Mouse (Mus musculus): ENCODE data around the gene Cmtm8.

DNA sequence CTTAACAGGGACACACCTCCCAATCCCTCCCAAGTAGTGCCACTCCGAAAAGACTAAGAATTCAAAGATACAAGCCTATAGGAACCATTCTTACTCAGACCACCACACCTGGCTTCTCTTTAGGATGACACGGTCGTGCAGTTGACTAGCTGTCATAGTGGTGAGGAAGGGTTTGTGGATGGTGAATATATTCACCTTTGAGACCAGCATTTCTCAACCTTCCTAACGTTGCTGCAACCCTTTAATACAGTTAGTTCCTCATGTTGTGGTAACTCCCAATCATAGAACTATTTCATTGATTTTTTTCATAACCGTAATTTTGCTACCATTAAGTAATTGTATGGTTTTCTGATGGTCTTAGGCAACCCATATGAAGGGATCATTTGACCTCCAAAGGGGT, 56.8 kb downstream of the Cmtm8 start:
- TF ChIP-seq CTCF (IDR thresholded peaks at IDR 0.05; ENCODE audit: borderline replicate concordance, extremely low read depth, insufficient read depth, insufficient read length): no peak
- no peak for TF ChIP-seq POLR2A (IDR thresholded peaks at IDR 0.05; ENCODE audit: borderline replicate concordance, extremely low read depth, insufficient read depth, insufficient read length, poor library complexity, severe bottlenecking)
